Mouse (Mus musculus) olfactory bulb, adult 2 months (tissue): ENCODE data around the gene Aqr.

Experiments used
- CTCF ChIP-seq: fragments of 200-500 bp; IDR thresholded peaks from 2 replicates; pipeline ENCODE4 v1.5.1; 2012; ENCODE audit warnings: low read depth, mild to moderate bottlenecking, low read length, moderate library complexity; ENCODE audit not compliant: insufficient read depth
- POLR2A ChIP-seq: fragments of 200-500 bp; IDR thresholded peaks from 2 replicates; pipeline ENCODE4 v1.6.1; 2012; ENCODE audit warnings: mild to moderate bottlenecking, low read depth, low read length, moderate library complexity; ENCODE audit not compliant: insufficient read depth

GRCm38 (mm10) chr2:114236566-114236965 is 49.7 kb upstream of the Aqr start:
- TF ChIP-seq CTCF (no peak), POLR2A (no peak)
